Mouse (Mus musculus) olfactory bulb, adult 2 months (tissue): Measurements from ENCODE around the gene Plcxd2.

Source experiments
- CTCF ChIP-seq: fragments of 200-500 bp; IDR thresholded peaks from 2 replicates; pipeline ENCODE4 v1.5.1; 2012; ENCODE audit warnings: low read depth, mild to moderate bottlenecking, low read length, moderate library complexity; ENCODE audit not compliant: insufficient read depth
- POLR2A ChIP-seq: fragments of 200-500 bp; IDR thresholded peaks from 2 replicates; pipeline ENCODE4 v1.6.1; 2012; ENCODE audit warnings: mild to moderate bottlenecking, low read depth, low read length, moderate library complexity; ENCODE audit not compliant: insufficient read depth

- peak; percentile 78 for TF ChIP-seq POLR2A
- no peak for TF ChIP-seq CTCF
Measured at GRCm38 (mm10) chr16:46010153-46010905, at the start of gene Plcxd2.
